Mouse (Mus musculus) olfactory bulb, adult 2 months (tissue): ENCODE measurements around the gene Mycbp2. TPM values are rescaled to one million over a fixed set of nuclear protein-coding genes. Genes with fewer than 3 reads are reported as not detected.

Source experiments
- H3K27ac ChIP-seq: fragments of 200-500 bp; 2 replicates; pipeline ENCODE4 v1.5.1; 2012; ENCODE audit warnings: low read depth, low read length; ENCODE audit not compliant: insufficient read depth
- H3K4me1 ChIP-seq: fragments of 200-500 bp; 2 replicates; pipeline ENCODE4 v1.6.1; 2012; ENCODE audit warnings: low read length; ENCODE audit not compliant: control insufficient read depth, insufficient read depth
- H3K4me3 ChIP-seq: fragments of 200-500 bp; 2 replicates; pipeline ENCODE4 v1.5.1; 2012; ENCODE audit warnings: mild to moderate bottlenecking, low read depth, low read length, moderate library complexity; ENCODE audit not compliant: insufficient read depth
- CTCF ChIP-seq: fragments of 200-500 bp; IDR thresholded peaks from 2 replicates; pipeline ENCODE4 v1.5.1; 2012; ENCODE audit warnings: low read depth, mild to moderate bottlenecking, low read length, moderate library complexity; ENCODE audit not compliant: insufficient read depth
- POLR2A ChIP-seq: fragments of 200-500 bp; IDR thresholded peaks from 2 replicates; pipeline ENCODE4 v1.6.1; 2012; ENCODE audit warnings: mild to moderate bottlenecking, low read depth, low read length, moderate library complexity; ENCODE audit not compliant: insufficient read depth
- WGBS: fragments of 180-500 bp; shearing (Covaris S2); methylation state at CpG from one replicate; pipeline ENCODE4 v1.1.7; 2018; 5-methylcytosine and 5-hydroxymethylcytosine counted together
- polyA plus RNA-seq: library from polyadenylated mRNA; stranded (reverse); fragments of >200 nt; gene quantifications from 2 replicates; pipeline ENCODE4 v1.2.4, GENCODE M21; 2012; ENCODE audit warnings: low replicate concordance; ENCODE audit not compliant: missing spikeins, insufficient read depth, insufficient read length

Mycbp2 gene
- polyA plus RNA-seq, result 105 and 197 TPM in 2 replicates

DNA sequence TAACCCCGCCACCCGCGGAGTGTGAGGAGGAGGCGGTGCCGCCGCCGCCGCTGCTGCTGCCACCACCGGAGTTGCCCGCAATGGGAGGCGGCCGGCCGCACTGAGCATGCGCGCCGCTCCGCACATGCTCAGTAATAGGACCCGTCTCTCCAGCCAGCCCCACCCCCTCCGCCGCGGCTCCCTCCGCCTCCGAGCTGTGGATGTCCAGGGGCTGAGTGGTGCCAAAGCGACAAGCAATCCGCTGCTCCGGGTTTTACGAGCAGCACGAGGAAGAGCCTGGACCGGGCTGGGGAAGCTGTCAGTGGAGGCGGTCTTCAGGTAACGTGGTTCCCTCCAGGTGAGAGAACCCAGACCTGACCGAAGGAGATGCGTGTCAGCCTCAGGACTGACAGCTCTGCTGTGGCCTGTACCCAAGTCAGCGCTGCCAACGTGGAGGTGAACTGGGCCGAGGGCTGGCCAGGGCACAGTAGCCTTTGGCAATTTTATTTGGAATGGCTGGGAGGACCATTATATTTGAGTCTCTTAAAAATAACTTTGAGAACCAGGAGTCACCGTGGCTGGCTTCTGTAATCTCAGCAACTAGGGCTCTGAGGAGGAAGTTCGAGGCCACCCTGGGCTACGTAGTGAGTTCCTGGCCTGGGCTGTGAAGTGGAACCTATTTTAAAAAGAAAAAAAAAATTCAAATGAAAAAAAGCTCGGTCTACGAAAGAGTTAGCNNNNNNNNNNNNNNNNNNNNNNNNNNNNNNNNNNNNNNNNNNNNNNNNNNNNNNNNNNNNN lies at the start of gene Mycbp2:
Gene Mycbp2, minus strand, starts transcription at position 86 of the 777 bp plus-strand sequence.
- Histone ChIP-seq H3K4me1 (peaks cover 2% of the 10 kb centered on the region; the same call in 1 of the 2 replicates), H3K27ac (peak within 1 kb of the TSS; percentile 73), H3K4me3 (peak within 1 kb of the TSS; percentile 55)
- 3% methylated on average over 40 of the region's 41 CpGs for WGBS
- TF ChIP-seq POLR2A (peak; percentile 80), CTCF (no peak)

- TF ChIP-seq POLR2A (no peak), CTCF (no peak)
- 83% methylated on average over 7 of the region's 7 CpGs for WGBS
Observed at GRCm38 (mm10) chr14:103392391-103392790, 45.8 kb upstream of the Mycbp2 start.

DNA sequence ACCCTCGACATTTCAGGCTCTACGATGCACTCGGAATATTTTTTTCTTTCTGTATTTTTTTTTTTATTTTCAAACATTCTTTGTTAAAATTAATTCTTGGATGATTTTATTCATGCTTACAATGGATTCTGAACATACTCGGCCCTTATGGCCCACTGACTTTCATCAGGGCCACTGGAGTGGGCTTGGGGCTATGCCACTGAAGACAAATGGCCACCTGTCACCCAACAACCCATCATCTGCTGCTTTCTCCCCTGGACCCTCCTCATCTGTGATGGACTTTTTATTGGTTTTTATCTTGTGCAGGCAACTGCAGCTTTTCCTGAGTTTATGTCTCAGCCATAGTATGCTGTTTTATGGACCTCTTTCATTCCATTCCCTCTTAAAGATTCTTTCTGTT lies 40.8 kb upstream of the Mycbp2 start:
- H3K4me1 ChIP-seq, result no peaks in the 10 kb centered on the region
- WGBS, result 92% methylated on average over 4 of the region's 4 CpGs
- TF ChIP-seq CTCF (no peak), POLR2A (no peak)
- H3K4me3 ChIP-seq, result no peak overlapping the region
- H3K27ac ChIP-seq, result no peak overlapping the region

More at GRCm38 (mm10) chr14:103392391-103392790, 45.8 kb upstream of the Mycbp2 start:
- no peak overlapping the region for H3K27ac ChIP-seq
- no peak overlapping the region for H3K4me3 ChIP-seq
- no peaks in the 10 kb centered on the region for H3K4me1 ChIP-seq

- Histone ChIP-seq H3K27ac (no peak overlapping the region), H3K4me3 (no peak overlapping the region), H3K4me1 (no peaks in the 10 kb centered on the region)
- TF ChIP-seq POLR2A (no peak), CTCF (no peak)
- 79% methylated on average over 8 of the region's 8 CpGs for WGBS
Observed at GRCm38 (mm10) chr14:103386871-103387270, 40.3 kb upstream of the Mycbp2 start.

DNA sequence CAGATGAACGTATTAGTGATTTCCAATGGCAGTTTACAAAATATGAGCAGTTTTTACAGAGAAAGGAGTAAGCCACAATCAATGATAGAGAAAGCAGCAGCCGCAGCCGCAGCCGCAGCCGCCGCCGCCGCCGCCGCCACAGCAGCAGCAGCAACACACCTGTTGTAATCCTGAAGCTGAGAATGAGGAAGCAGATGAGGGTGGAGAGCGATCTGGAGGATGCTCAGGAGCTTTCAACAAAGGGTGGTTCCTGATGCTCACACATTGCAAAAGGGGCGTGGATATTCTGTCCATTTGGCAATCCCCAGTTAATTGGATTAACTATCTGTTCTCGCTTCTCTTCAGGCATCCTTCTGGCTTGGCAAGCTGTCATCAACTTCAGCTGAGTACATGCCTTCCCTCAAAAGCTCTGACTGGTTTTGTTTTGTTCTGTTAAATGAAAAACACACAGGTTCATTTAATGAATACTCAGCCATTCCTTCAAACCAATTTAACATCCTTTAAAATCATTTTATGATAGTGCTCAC lies 38.5 kb upstream of the Mycbp2 start:
- TF ChIP-seq CTCF, result no peak
- no peak for TF ChIP-seq POLR2A
- no peaks in the 10 kb centered on the region for H3K4me1 ChIP-seq
- WGBS, result 73% methylated on average over 13 of the region's 13 CpGs
- no peak overlapping the region for H3K27ac ChIP-seq
- H3K4me3 ChIP-seq, result no peak overlapping the region

DNA sequence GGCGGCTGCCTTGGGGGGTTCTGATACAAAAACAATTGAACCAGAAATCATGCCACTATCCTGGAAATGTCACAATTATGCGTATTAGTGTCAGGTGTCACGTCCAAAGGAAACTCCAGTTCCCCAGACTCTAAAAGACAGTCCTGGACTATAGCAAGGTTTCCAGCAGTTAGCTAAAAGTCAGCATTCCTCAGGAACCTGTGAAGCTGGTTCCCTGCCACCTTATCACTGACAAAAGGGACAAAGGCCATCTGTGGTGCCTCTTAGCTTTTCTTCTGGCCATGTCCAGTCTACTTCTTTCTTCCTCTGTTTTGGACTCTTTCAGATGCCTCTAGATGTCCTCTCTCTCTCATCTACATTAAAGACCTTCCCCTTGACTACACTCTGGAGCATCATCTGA lies 32.1 kb upstream of the Mycbp2 start:
- Histone ChIP-seq H3K4me3 (no peak overlapping the region), H3K27ac (no peak overlapping the region), H3K4me1 (no peaks in the 10 kb centered on the region)
- WGBS, result 85% methylated on average over 3 of the region's 3 CpGs
- TF ChIP-seq POLR2A (no peak), CTCF (no peak)

GRCm38 (mm10) chr14:103376765-103377164 lies 30.2 kb upstream of the Mycbp2 start:
- WGBS, result 85% methylated on average over 3 of the region's 3 CpGs
- H3K27ac ChIP-seq, result no peak overlapping the region
- no peak for TF ChIP-seq POLR2A
- TF ChIP-seq CTCF, result no peak
- no peaks in the 10 kb centered on the region for H3K4me1 ChIP-seq
- H3K4me3 ChIP-seq, result no peak overlapping the region

DNA sequence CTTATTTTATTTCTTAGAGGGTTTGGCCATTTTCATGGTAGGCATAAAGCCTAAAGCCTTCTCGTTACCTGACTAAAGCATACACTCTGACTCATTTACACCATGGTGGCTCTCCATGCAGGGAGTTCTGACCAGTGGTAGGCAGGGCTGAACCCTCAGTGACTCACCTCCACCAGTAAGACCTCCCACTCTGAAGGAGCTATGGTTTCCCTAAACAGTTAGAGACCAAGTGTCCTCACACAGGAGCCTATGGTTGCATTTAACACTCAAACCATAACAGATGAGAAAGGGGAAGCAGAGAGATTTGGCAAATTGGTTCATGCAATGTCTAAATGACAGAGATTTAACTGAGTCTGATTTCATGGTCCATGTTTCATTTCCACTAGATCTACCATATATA lies 28.9 kb upstream of the Mycbp2 start:
- Histone ChIP-seq H3K4me1 (no peaks in the 10 kb centered on the region), H3K27ac (no peak overlapping the region)
- WGBS, result 97% methylated on average over 1 of the region's 1 CpGs

DNA sequence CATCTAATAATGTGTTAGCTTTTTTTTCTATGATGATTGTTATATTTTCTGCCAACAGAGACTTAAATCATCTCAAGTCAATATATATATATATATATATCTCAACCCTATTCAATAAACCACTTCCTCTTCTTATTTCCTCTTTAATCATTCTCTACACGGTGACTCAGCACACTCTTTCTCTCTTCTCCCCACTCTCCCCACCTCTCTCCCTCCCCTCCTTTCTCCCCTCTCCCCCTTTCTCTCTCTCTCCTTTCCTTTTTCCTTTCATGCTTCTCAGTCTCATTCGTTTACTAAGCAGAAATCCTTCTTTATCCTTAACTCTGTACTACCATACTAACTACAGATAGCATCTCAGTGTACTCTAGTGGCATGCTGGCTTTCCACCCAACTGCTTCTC lies 16.6 kb upstream of the Mycbp2 start:
- TF ChIP-seq POLR2A (no peak), CTCF (no peak)
- 55% methylated on average over 2 of the region's 2 CpGs for WGBS

More for the DNA sequence above, 28.9 kb upstream of the Mycbp2 start:
- TF ChIP-seq POLR2A, result no peak
- no peak for TF ChIP-seq CTCF
- no peak overlapping the region for H3K4me3 ChIP-seq

More for the DNA sequence above, 16.6 kb upstream of the Mycbp2 start:
- Histone ChIP-seq H3K4me1 (no peaks in the 10 kb centered on the region), H3K27ac (no peak overlapping the region), H3K4me3 (no peak overlapping the region)
